Mouse (Mus musculus): ENCODE results near the gene Fstl4.

Gene Fstl4

GRCm38 (mm10) chr11:52914431-52914830 is 150.0 kb downstream of the Fstl4 start:
- DNase-seq (ENCODE audit: low spot score): no peak

- DNase-seq (ENCODE audit: low spot score): no peak
Measured at GRCm38 (mm10) chr11:52915648-52916047, 151.2 kb downstream of the Fstl4 start.

- DNase-seq (ENCODE audit: low spot score): no peak
Measured at GRCm38 (mm10) chr11:52919231-52919960, 155.0 kb downstream of the Fstl4 start.

- DNase-seq (ENCODE audit: low spot score): no peak
Measured at GRCm38 (mm10) chr11:52924196-52924595, 159.8 kb downstream of the Fstl4 start.

GRCm38 (mm10) chr11:52928321-52928720 is 163.9 kb downstream of the Fstl4 start:
- no peak for DNase-seq (ENCODE audit: low spot score)

- DNase-seq (ENCODE audit: low spot score): peak; percentile 63
Measured at GRCm38 (mm10) chr11:52939336-52940070, 175.1 kb downstream of the Fstl4 start.

- DNase-seq (ENCODE audit: low spot score): no peak
Measured at GRCm38 (mm10) chr11:52942967-52943366, 178.5 kb downstream of the Fstl4 start.

- no peak for DNase-seq (ENCODE audit: low spot score)
Measured at GRCm38 (mm10) chr11:52954995-52955394, 190.6 kb downstream of the Fstl4 start.

- DNase-seq (ENCODE audit: low spot score): no peak
Measured at GRCm38 (mm10) chr11:52968809-52969208, 204.4 kb downstream of the Fstl4 start.

GRCm38 (mm10) chr11:52970396-52970795 is 206.0 kb downstream of the Fstl4 start:
- DNase-seq (ENCODE audit: low spot score): no peak

GRCm38 (mm10) chr11:52986986-52987385 is 222.6 kb downstream of the Fstl4 start:
- no peak for DNase-seq (ENCODE audit: low spot score)

- no peak for DNase-seq (ENCODE audit: low spot score)
Measured at GRCm38 (mm10) chr11:52994688-52995087, 230.3 kb downstream of the Fstl4 start.

- no peak for DNase-seq (ENCODE audit: low spot score)
Measured at GRCm38 (mm10) chr11:52996434-52997093, 232.1 kb downstream of the Fstl4 start.

- DNase-seq (ENCODE audit: low spot score): no peak
Measured at GRCm38 (mm10) chr11:52997421-52997820, 233.0 kb downstream of the Fstl4 start.

- no peak for DNase-seq (ENCODE audit: low spot score)
Measured at GRCm38 (mm10) chr11:53000226-53000625, 235.8 kb downstream of the Fstl4 start.

GRCm38 (mm10) chr11:53003361-53003760 is 238.9 kb downstream of the Fstl4 start:
- DNase-seq (ENCODE audit: low spot score): no peak

GRCm38 (mm10) chr11:53003811-53004210 is 239.4 kb downstream of the Fstl4 start:
- DNase-seq (ENCODE audit: low spot score): no peak

GRCm38 (mm10) chr11:53009597-53009996 is 245.2 kb downstream of the Fstl4 start:
- no peak for DNase-seq (ENCODE audit: low spot score)

GRCm38 (mm10) chr11:53011996-53012505 is 247.6 kb downstream of the Fstl4 start:
- no peak for DNase-seq (ENCODE audit: low spot score)

- no peak for DNase-seq (ENCODE audit: low spot score)
Measured at GRCm38 (mm10) chr11:53013906-53014305, 249.5 kb downstream of the Fstl4 start.

- DNase-seq (ENCODE audit: low spot score): no peak
Measured at GRCm38 (mm10) chr11:53016358-53017021, 252.1 kb downstream of the Fstl4 start.

GRCm38 (mm10) chr11:53019509-53019908 is 255.1 kb downstream of the Fstl4 start:
- DNase-seq (ENCODE audit: low spot score): no peak
